Mouse (Mus musculus) fat pad, adult 2 months (tissue): ENCODE measurements at regions not wholly inside any gene's neighbourhood (a gene's known extent, or its start where the extent isn't known, plus 50 kb on each side); places are given as distances from the start of the nearest gene placed in this dataset.

Experiments used
- DNase-seq: peaks from one replicate; pipeline ENCODE4 v3.0.0-alpha.2; 2011; ENCODE audit warnings: low read depth, low spot score; ENCODE audit errors: extremely low read depth

DNA sequence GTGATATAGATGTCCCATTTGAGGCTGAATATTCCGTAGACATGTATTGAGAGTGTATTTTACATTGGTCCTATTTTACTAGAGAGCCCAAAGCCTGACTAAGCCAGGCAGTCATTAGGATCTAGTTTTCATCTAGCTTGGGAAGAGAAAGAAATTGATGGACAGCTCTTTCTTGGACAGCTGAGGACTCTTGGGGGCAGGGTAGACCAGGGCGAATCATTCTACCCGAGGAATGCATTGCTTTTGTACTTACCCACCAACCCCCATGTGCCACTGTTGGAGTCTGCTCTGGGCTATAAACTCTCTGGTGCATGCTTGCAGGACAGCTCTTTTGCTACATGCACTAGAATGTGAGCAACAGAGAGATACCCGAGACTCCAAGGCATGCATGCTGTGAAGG is 294.3 kb upstream of the Zfp507 start:
- no peak for DNase-seq

DNA sequence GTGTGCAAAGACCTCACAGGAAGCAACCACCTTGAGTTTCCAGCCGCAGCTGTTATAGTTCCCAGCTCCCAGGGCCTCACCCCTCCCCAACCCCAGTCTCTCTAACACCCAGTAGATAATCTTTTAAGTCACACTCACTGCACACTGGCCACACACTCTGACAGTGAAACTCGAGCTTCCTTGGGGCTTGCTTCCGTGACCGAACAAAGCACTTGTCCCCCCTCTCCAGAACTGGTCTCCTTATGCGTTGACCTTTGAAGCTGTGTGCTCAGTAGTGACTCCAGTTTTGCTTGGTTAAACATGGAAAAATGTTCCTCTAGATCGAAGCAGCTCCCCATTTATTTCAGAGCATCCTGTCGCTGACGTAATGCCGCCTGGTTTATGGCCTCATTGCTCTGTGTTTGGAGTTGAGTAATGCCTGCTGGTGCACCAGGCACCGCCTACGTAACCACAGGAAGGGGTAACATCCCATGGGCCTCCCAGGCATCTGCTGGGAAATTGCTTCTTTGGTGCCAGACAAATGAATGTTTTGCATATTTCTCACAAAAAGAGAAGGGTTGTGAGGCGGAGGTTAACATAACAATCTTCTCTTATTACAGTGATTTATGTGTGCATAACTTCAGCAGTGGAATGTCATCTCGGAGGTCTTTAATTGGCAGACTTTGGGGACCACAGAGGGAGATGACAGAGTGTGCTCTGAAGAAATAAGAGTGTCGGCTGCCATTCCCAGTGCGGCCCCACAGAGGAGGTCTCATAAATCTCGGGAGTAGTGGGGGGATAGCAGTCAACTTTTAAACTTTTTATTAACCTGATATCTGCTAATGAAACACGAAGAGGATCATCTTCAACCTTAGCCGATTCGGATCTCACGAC is 292.7 kb upstream of the Zfp507 start:
- no peak for DNase-seq

DNA sequence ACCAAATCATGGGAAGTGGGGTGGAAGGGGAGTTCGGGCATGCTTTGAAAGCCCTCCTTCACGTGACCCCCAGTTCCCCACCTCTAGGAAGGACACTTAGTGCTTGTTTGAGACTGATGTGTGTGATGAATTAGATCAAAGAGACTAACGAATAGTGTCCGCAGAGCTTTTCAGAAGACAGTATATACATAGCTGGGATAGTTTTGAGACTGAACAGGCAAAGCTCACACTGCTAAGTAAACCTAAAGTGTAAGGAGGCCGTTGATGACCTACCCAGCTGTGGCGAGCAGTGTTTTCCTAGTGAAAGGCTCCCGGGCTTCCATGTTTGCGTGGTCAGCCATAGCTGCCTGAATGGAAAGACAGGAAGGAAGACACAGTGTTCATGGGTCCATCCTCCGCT is 288.3 kb upstream of the Zfp507 start:
- no peak for DNase-seq

DNA sequence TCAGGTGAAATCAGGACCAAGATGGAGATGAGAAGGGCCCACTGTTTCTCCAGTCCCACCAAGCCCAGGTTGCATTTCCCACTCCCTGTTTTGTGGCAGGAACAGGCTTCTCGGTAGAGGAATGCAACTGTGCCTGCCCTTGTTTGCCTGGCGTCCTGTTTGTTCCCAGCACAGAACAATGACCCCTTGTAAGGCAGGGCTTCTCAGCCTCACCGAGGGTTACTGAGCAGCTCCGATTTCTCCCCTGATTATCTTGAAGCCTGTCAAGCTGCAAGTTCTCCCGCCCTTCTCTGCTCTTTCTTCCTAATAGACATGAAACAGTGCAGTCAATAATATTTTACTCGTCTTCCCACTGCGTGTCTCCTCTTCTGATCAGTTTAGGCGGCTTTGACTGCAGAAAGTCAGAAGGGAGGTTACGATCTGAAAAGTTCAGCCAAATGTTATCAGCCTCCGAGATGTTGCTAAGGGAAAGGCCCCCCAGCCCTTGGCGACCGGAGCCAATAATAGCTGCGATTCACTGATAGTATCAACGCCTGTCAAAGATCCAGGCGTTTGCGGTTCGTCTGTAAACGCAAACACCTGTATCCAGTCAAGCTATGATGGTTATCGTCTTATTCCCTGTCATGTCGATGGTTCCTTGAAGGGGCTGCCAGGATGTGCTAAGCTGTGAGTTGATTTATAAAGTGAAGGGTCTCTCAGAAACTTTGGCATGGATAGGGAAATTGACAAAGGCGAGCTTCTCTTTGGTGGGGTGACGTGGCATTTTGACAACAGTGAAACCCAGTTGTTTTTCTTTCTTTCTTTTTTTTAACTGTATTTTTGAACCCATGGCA is 287.7 kb upstream of the Zfp507 start:
- no peak for DNase-seq

DNA sequence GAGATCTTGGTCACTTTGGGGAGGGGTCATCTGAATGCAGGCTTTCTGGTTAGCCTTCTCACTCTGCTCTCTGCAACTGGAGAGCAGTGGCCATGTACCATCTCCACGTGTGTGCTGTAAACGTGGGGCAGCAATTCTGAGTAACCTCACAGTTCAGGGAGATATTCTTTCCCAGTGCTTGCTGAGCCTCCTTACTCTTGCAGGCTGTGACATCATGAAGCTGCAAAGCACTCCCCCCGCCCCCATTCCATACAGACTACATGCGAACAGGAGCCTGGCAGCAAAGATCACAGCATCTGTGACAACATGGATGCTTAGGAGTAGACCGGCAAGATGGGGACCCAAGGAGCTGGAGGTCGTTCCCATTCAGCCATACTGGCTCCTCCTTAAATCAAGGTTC is 284.8 kb upstream of the Zfp507 start:
- no peak for DNase-seq

DNA sequence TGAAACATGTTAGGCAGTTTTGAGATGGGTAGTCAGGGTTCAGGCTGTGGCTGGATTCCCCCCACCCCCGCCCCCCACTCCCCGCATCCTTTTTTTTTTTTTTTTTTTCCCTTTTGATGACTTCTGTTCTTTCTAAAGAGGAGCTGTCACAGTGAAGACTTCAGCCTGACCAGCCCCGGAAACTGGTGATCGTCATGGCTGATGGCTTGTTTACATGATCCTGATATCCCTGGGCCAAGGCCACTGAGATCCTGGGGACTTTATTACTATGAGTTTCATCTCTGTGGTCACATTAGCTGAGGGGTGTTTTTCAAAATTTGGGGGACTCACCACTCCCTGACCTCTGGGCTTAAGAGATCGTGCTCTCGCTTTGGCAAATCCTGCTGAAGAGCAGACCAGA is 275.9 kb upstream of the Zfp507 start:
- DNase-seq: no peak

DNA sequence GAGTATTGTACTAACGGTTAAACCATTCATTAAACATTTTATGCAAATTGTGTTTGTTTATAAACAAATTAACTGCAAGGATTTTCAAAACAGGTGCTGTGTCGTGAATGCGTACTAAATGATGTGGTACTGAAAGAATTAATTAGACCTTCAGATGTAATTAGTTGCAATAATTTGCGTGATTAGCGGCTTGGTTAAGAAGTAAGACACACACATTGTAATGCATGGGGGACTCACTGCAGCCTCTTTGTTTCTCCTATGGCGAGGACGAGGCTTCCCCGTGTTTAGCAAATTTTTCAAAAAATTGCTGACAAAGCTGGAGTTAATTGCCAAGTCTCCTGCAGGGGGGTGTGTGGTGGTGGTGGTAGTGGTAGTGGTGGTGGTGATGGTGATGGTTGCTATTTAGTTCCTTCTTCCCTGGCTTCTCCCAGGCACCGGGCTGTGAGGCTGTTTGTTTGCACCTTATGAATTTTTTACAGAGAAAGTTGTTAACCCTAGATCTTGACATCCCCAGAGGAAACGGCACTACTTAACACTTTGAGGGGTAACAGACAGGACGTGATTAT is 275.4 kb upstream of the Zfp507 start:
- DNase-seq: no peak

DNA sequence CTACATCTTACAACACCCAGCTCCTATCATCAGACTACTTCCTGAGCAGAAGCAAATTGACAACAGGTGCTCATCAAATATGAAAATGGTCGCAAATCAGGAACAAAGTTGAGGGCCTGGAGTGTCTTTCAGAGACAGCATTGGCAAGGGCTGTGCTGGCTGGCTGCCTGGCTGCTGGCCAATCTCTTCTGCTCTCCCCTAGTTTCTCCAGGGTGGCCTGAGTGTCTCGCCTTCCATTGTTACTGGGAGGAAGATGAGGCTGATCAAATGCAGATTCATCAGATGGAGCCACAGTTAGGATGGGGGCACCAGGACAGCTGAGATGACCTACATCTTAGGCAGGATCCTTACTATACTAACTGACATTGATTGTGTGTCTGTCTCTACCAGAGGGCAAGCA is 274.5 kb upstream of the Zfp507 start:
- no peak for DNase-seq

DNA sequence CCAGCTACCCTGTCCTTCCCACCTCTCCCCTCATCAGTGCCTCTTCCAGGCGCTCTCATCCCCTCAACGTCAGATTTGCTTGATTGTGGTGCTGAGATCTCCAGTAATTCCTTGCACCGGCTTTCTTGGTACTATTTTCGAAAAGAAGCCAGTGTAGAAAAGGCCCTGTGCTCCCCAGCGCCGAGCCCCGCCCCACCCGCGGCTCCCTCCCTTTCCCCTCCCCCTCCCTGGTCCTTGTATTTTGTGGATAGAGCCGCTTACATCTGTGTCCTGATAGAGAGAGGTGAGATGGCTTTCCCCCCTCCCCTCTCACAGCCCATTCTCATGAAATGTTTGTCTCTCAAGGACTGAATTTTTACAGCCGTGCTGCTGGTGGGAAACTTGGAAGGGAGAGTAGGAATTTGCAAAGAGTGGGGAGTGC is 273.2 kb upstream of the Zfp507 start:
- DNase-seq: no peak

DNA sequence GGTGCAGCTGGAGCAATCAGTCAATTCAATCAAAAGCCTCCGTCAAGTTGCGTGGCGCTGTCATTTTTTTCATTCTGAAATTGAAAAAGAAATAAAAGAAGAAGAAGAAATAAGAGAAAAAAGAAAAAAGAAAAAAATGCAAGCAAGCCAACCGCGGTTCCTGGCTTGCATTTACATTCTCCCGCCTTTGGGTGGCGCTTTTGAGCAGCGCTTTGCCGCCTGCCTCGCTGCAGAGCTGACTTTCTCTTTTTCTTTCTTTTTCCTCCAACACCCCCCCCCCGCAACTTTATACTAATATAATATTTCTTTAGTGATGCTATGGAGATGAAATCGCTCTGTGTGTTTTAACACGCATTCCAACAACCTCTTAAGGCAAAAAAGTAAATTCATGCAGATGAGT is 269.0 kb upstream of the Zfp507 start:
- no peak for DNase-seq

DNA sequence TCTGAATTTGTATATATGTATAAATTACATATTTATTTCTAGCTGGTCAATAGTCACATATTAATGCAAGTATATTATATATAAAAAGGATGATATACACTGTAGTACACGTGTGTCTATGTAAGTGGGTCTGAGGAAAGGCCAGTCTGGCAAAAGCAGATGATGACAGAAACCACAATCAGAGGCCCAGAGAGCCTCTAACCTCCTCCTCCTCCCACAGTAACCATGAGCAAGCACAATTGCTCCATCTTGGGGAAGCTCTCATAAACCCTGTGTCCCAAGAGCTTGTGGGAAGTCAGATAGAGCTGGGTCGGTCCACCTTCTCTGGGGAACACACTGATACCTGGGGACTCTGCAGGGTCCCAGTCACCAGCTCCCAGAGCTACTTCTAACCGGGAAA is 263.9 kb upstream of the Zfp507 start:
- no peak for DNase-seq

DNA sequence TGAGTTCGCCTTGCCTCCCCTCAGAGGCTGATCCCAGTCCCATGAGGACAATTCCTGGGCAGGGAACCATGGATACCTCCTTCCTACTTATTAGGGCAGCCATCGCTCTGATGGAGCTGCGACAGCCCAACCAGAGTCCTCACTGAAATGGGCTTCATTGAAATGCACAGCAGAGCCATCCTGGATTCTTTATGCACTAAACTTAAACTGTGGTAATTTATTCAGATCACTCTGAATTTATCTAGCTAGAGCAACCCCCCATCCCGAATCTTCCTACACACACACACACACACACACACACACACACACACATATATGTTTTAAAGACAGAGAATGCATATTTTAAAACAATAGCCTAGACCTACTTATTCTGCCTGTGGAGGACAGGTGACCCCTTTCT is 258.9 kb upstream of the Zfp507 start:
- DNase-seq: no peak

DNA sequence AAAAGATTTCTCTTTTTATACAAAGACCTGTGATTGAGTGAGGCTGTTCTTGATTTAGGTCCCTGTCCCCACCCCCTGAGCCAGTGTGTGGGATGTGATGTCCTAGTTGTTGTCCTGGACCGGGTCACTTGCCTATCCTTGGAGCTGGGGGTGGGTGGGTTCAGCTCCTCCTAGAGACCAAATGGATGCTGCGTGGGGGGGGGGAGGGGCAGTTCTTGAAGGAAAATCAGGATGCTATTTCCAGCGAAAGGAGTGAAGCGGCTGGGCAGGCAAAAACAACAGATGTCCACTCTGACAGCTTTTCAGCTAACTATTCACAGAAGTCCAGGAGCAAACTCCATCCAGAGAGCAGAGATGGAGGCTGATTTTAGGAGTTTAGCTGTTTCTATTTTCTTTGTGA is 257.6 kb upstream of the Zfp507 start:
- no peak for DNase-seq

DNA sequence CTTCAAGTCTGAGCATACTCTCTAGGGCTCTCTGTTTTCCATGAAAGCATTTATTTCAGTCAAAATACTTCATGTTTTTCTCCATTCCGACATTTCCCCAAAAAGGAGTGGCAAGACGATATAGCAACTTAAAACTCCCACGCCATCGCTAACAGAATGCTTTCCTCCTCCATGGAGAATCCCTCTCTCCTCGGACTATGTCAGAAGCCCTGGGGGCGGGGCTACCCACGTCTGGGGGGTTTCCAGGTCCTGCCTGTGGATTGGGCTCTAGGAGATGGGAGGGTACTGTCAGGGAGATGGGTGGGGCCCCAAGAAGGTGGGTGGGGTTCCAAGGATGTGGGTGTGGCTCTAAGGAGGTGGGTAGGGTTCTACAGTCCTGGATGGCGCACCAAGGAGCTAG is 243.2 kb upstream of the Zfp507 start:
- DNase-seq: no peak

DNA sequence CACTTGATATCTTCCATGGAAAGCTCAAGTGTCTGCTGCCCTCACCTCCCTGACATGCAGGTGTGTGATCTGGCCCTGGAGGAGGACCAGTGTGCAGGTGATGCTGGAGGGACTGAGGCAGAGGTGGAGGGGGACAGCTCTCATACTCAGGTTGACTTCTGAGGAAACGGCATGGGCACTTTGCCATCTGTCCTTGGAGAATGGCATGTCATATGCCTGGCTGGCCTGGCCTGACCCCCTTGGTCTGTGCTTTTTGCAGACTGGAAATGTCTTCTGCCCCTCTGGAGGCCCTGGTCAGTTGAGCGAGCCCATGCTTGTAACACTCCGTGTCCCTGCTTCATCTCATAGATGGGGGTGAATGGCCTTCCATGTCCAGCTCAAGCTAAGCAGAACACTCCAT is 229.1 kb upstream of the Zfp507 start:
- no peak for DNase-seq

DNA sequence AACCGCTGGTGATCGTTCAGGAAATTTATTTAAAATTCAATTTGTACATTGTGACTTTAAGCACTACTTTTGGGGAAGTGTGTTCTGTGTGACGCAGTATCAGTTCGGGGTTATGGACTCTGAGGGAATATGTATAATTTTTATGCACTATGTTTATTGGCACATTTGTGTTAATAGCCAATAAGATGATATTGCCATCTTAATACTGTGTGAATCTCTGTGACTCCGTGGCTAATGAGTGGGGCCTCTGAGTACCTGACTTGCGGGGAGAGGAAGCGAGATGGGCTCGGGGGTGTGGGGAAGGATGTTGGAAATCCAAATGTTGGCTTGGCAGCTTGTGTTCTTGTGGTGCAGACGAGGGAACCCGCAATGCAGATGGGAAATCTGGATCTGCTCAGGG is 220.2 kb upstream of the Zfp507 start:
- DNase-seq: no peak

DNA sequence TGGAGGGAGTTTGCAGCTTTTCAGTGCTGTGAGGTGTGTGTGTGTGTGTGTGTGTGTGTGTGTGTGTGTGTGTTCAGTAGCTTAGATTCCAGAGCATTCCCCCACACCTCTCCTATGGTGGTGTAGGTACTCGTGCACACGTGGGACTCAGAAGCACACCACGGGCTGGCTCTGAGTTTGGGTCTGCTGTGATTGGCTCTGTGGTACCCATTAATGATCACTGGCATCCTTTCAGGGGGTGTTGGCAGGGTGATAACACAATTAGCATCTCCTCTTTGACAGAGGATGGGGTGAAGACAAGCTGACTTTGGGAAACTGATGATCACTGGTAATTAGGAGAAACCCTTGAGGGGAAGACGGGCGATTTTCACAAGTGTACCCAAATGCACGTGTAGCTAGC is 219.7 kb upstream of the Zfp507 start:
- no peak for DNase-seq

DNA sequence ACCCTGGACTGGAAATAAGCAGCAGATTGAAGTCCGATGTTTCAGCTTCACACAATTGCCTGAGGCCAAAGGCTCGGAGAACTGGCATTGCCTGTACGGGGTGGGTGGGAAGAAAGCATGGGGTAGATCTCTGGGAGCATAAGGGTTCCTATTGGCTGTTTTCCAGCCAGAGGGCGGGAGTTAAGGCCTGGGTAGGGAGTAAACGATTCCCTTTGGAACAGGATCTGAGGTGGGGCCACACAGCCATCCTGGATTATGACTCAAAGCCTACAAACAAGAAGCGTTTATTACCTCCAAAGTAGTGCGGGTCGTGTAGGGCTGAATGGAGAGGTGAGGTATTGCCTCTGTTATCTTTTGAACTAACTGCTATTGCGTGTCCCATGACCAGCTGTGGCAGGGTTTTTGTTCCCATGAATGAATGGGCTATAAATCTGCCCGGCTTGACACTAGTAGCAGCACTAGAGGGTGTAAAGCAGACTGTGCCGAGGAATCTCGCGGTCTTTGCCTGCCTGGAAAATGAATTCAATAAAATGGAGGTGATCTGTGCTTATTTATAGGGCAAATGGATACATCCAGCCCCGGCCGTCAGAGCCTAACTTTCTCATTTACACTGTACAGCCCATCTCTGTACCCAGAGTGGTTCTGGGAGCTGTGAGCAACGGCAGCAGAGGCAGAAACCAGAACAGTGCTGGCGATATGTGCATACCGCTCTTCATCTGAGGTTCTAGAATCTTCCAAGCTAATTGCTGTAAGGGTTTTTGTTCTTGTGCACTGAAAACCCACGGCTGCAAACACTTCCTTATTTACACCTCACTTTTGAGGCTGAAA is 214.3 kb upstream of the Zfp507 start:
- DNase-seq: no peak

DNA sequence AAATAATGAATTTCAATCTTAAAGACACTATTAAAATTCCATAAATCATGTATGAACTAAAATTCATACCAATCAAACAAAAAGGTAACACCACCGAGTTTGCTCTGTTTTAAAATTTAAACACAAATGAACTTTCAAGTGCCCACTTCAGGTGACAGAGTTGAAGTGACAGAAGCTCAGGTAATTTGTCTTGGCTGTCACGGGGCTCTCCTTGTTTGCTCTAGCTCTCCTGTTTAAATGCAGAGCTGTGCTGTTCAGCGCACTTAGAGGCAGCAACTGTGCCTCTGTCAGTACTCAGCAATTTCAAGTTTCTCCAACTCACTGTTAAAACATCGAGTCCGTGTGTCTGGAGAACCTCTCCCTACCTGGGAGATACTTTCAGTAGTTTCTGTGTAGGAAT is 193.8 kb upstream of the Zfp507 start:
- DNase-seq: no peak

DNA sequence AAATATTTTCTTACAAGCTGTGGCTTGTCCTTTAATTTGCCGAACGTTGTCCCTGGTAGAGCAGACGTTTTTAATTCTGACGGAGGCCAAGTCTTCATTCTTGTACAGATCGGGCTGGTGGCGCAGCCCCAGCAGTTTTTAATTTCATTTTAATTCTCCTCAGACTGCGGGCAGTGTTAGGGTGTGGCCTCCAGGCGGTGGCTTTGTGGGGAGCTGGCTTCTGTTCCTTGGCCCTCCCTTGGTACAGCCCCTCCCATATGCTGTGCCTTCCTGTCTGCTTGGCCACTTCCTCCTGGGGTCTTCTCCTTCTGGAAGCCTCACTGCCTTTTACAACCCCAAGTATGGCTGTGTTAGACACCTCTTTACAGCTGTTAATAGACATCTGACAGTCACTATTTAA is 189.7 kb upstream of the Zfp507 start:
- DNase-seq: no peak

DNA sequence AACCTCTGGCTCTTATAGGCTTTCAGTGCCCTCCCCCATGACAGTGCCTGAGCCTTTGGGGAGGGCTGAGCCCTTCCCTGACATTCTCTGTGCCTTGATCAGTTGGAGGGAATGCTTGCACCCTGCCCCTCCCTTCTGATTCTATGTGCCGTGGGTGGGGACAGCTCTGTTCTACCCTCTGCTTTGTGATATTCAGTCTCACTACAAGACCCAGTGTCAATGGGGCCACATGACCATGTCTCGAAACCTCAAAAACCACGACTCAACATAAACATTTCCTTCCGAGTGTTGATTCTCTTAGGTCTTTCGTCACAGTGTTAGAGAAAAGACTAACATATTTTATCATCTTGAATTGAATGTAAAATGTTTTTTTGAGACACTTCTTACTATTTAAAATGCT is 188.3 kb upstream of the Zfp507 start:
- DNase-seq: no peak
